Mouse (Mus musculus) cerebellum, adult 2 months (tissue): ENCODE measurements around the gene Pskh1. TPM values are rescaled to one million over a fixed set of nuclear protein-coding genes. Genes with fewer than 3 reads are reported as not detected.

Experiments
- DNase-seq, 2 experiments: peaks; one replicate each; pipeline ENCODE4 v3.0.0; 2021
- H3K27ac ChIP-seq: fragments of 200-500 bp; 2 replicates; pipeline ENCODE4 v1.5.1; 2012; ENCODE audit warnings: low read length, control low read depth, inconsistent platforms; ENCODE audit not compliant: insufficient read depth
- H3K27me3 ChIP-seq: fragments of 200-500 bp; 2 replicates; pipeline ENCODE4 v1.6.1; 2012; ENCODE audit warnings: inconsistent platforms, mild to moderate bottlenecking, low read length, moderate library complexity; ENCODE audit not compliant: control insufficient read depth, insufficient read depth
- H3K4me1 ChIP-seq: fragments of 200-500 bp; 2 replicates; pipeline ENCODE4 v1.6.1; 2011; ENCODE audit warnings: low read length; ENCODE audit not compliant: control insufficient read depth, insufficient read depth
- H3K4me3 ChIP-seq: fragments of 200-500 bp; replicated peaks from 2 replicates; pipeline ENCODE3; 2011; ENCODE audit warnings: mild to moderate bottlenecking, low read depth, low read length, control low read depth; ENCODE audit not compliant: insufficient read depth
- CTCF ChIP-seq: fragments of 200-500 bp; IDR thresholded peaks from 2 replicates; pipeline ENCODE4 v1.5.1; 2011; ENCODE audit warnings: low read depth, mild to moderate bottlenecking, control low read depth, low read length, moderate library complexity, borderline replicate concordance; ENCODE audit not compliant: insufficient read depth
- POLR2A ChIP-seq: fragments of 200-500 bp; IDR thresholded peaks from 2 replicates; pipeline ENCODE4 v1.6.1; 2011; ENCODE audit warnings: low read length, control low read depth, borderline replicate concordance; ENCODE audit not compliant: insufficient read depth
- WGBS: fragments of 180-500 bp; shearing (Covaris S2); methylation state at CpG from one replicate; pipeline ENCODE4 v1.1.7; 2018; 5-methylcytosine and 5-hydroxymethylcytosine counted together
- polyA plus RNA-seq: library from polyadenylated mRNA; depleted of rRNA; stranded (reverse); fragments of >200 nt; gene quantifications from 2 replicates; pipeline ENCODE4 v1.2.3, GENCODE M21; 2012

Gene Pskh1
- polyA plus RNA-seq, 1 experiment: 13.6 TPM

GRCm38 (mm10) chr8:105855248-105856167, 44.7 kb upstream of the Pskh1 start:
- no peak for TF ChIP-seq CTCF
- TF ChIP-seq POLR2A: no peak
- Histone ChIP-seq H3K27ac (peak overlapping the region; percentile 49), H3K4me3 (peak overlapping the region; percentile 99), H3K4me1 (no peaks in the 10 kb centered on the region; the same call in 1 of the 2 replicates), H3K27me3 (no peaks in the 10 kb centered on the region)
- WGBS: under 1% methylated on average over 71 of the region's 71 CpGs
- DNase-seq: peak in 1 of 2 experiments; percentile 58

GRCm38 (mm10) chr8:105856168-105856835, 43.9 kb upstream of the Pskh1 start:
- 5% methylated on average over 15 of the region's 15 CpGs for WGBS
- TF ChIP-seq CTCF (no peak), POLR2A (no peak)
- H3K27ac ChIP-seq: peak overlapping the region; percentile 49
- peak overlapping the region; percentile 99 for H3K4me3 ChIP-seq
- no peaks in the 10 kb centered on the region for H3K27me3 ChIP-seq
- DNase-seq: peak in 1 of 2 experiments; percentile 50
- H3K4me1 ChIP-seq: no peaks in the 10 kb centered on the region; the same call in 1 of the 2 replicates

GRCm38 (mm10) chr8:105858495-105858894, 41.7 kb upstream of the Pskh1 start:
- no peak for DNase-seq
- Histone ChIP-seq H3K4me3 (no peak overlapping the region), H3K27ac (no peak overlapping the region), H3K4me1 (peaks cover 9% of the 10 kb centered on the region; the same call in 1 of the 2 replicates), H3K27me3 (no peaks in the 10 kb centered on the region)
- WGBS: 80% methylated on average over 5 of the region's 5 CpGs
- TF ChIP-seq CTCF (no peak), POLR2A (no peak)

- TF ChIP-seq CTCF: no peak
- no peak for TF ChIP-seq POLR2A
- peaks cover 9% of the 10 kb centered on the region; the same call in 1 of the 2 replicates for H3K4me1 ChIP-seq
- WGBS: 70% methylated on average over 5 of the region's 5 CpGs
- H3K27me3 ChIP-seq: no peaks in the 10 kb centered on the region
- no peak for DNase-seq
- no peak overlapping the region for H3K4me3 ChIP-seq
- no peak overlapping the region for H3K27ac ChIP-seq
Observed at GRCm38 (mm10) chr8:105859314-105859713, 40.9 kb upstream of the Pskh1 start.

GRCm38 (mm10) chr8:105860143-105860981, 39.9 kb upstream of the Pskh1 start, which contains the start of gene Nutf2:
TSS of gene Nutf2 (plus strand) at chr8:105860580.
- DNase-seq: peak; percentile 92 to 98
- peaks cover 9% of the 10 kb centered on the region; the same call in 1 of the 2 replicates for H3K4me1 ChIP-seq
- 1% methylated on average over 59 of the region's 59 CpGs for WGBS
- peak within 1 kb of the TSS; percentile 86 for H3K27ac ChIP-seq
- peak within 1 kb of the TSS; percentile 72 for H3K4me3 ChIP-seq
- TF ChIP-seq CTCF: no peak
- TF ChIP-seq POLR2A: peak; percentile 56; the same call in 1 of the 2 replicates
- H3K27me3 ChIP-seq: no peaks in the 10 kb centered on the region

- DNase-seq: no peak
- 0% methylated on average over 1 of the region's 1 CpGs for WGBS
- Histone ChIP-seq H3K27me3 (no peaks in the 10 kb centered on the region), H3K27ac (no peak overlapping the region), H3K4me3 (peak overlapping the region; percentile 72), H3K4me1 (peaks cover 9% of the 10 kb centered on the region)
- TF ChIP-seq CTCF (no peak), POLR2A (no peak)
Observed at GRCm38 (mm10) chr8:105861951-105862350, 38.3 kb upstream of the Pskh1 start.
